Mouse (Mus musculus) hindbrain, embryonic 15.5 days (tissue): ENCODE measurements at regions not wholly inside any gene's neighbourhood (a gene's known extent, or its start where the extent isn't known, plus 50 kb on each side); places are given as distances from the start of the nearest gene placed in this dataset.

Experiments used
- ATAC-seq: fragments of 200-750 bp; cut with Nextera tagmentation; 2 replicates; pipeline ENCODE4 v1.8.0; 2017; ENCODE audit warnings: low read depth, moderate number of reproducible peaks, moderate TSS enrichment; ENCODE audit not compliant: low FRiP score
- H3K27ac ChIP-seq: fragments of 300-500 bp; sonication (generic); replicated peaks from 2 replicates; pipeline ENCODE4 v1.5.1; 2015; ENCODE audit warnings: mild to moderate bottlenecking, inconsistent platforms
- H3K27me3 ChIP-seq: fragments of 300-500 bp; sonication (generic); 2 replicates; pipeline ENCODE4 v1.6.1; 2015; ENCODE audit warnings: control low read depth, inconsistent platforms
- H3K36me3 ChIP-seq: fragments of 300-500 bp; sonication (generic); 2 replicates; pipeline ENCODE4 v1.6.1; 2015; ENCODE audit warnings: control low read depth, inconsistent platforms
- H3K4me1 ChIP-seq: fragments of 300-500 bp; sonication (generic); replicated peaks from 2 replicates; pipeline ENCODE4 v1.6.1; 2015; ENCODE audit warnings: control low read depth, inconsistent platforms
- H3K4me2 ChIP-seq: fragments of 300-500 bp; sonication (generic); 2 replicates; pipeline ENCODE4 v1.6.1; 2015; ENCODE audit warnings: moderate library complexity, mild to moderate bottlenecking, inconsistent platforms
- H3K4me3 ChIP-seq: fragments of 300-500 bp; sonication (generic); 2 replicates; pipeline ENCODE4 v1.5.1; 2015; ENCODE audit warnings: mild to moderate bottlenecking, inconsistent platforms
- H3K9ac ChIP-seq: fragments of 300-500 bp; sonication (generic); 2 replicates; pipeline ENCODE4 v1.6.1; 2015; ENCODE audit warnings: inconsistent platforms
- H3K9me3 ChIP-seq: fragments of 300-500 bp; sonication (generic); 2 replicates; pipeline ENCODE4 v1.6.1; 2016; ENCODE audit warnings: control low read depth, inconsistent platforms
- WGBS: fragments of 180-500 bp; shearing (Covaris S2); methylation state at CpG from one replicate; pipeline ENCODE4 v1.1.7; 2015; 5-methylcytosine and 5-hydroxymethylcytosine counted together

DNA sequence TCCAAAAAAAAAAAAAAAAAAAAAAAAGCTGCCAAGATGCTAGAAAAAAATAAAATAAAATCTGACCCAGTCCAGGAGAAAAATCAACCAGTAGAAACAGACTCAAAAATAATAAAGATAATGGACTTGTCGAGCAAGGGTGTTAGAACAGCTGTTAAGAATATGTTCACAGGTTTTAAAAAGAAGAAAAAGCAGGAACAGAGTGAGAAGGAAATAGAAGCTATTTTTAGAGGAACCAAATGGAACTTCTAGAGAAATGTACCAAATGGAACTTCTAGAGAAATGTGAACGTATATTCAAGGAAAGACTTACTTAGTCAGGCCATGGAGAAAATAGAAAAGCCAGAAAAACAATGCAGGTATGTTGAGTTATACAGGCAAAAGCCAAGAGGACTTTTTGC, 662.4 kb upstream of the Jmjd1c start:
- Histone ChIP-seq H3K4me2 (no peak overlapping the region), H3K36me3 (no peaks in the 10 kb centered on the region), H3K9ac (no peak overlapping the region), H3K4me3 (no peak overlapping the region), H3K27ac (no peak overlapping the region), H3K9me3 (no peaks in the 10 kb centered on the region), H3K4me1 (no peaks in the 10 kb centered on the region), H3K27me3 (no peaks in the 10 kb centered on the region)
- ATAC-seq: no peak
- 75% methylated on average over 2 of the region's 2 CpGs for WGBS

DNA sequence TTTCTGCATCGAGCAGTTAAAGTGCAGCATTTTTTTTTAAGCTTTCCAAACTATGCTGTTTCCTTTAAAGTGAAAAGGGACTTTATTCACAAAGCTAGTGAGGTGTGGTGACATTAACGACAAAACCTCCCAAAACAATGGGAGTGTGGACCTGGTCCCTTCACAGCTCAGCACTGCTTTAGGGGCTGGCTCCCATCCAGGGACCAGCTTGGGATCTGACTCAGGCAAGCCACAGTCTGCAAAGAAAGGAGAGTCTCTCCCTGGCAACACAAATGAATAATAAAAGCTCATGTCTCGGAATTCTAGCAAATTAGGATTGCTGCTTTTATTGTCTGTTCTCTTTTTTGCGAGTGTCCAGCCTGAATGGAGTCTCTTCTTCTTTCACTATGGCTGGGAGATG, 625.2 kb upstream of the Jmjd1c start:
- peaks cover 8% of the 10 kb centered on the region; the same call in 1 of the 2 replicates for H3K4me1 ChIP-seq
- no peaks in the 10 kb centered on the region for H3K27me3 ChIP-seq
- 30% methylated on average over 4 of the region's 4 CpGs for WGBS
- 0 out of 2 replicates have a peak overlapping the region, but pooled peaks have one; percentile 22 for H3K4me2 ChIP-seq
- H3K27ac ChIP-seq: no peak overlapping the region
- no peak overlapping the region for H3K9ac ChIP-seq
- H3K4me3 ChIP-seq: no peak overlapping the region
- ATAC-seq: no peak
- no peaks in the 10 kb centered on the region for H3K9me3 ChIP-seq
- no peaks in the 10 kb centered on the region for H3K36me3 ChIP-seq

DNA sequence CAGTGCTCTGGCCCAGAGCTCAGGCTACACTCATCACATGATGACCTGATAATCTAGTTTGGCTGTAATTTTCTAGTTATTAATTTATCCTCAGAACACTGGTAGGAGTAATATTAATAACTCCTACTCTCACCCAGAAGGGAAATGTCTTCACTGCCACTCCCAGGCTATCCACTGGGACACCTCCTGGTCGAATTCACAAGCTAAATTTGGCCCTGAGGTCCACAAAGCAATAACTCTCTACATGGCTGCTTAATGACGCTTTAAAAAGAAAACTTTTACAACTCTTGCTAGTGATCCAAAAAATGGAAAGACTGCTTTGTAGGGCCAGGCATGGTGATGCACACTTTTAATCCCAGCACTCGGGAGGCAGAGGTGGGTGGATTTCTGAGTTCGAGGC, 623.9 kb upstream of the Jmjd1c start:
- Histone ChIP-seq H3K4me3 (no peak overlapping the region), H3K27ac (no peak overlapping the region), H3K27me3 (no peaks in the 10 kb centered on the region), H3K9ac (no peak overlapping the region), H3K9me3 (no peaks in the 10 kb centered on the region), H3K4me1 (peaks cover 8% of the 10 kb centered on the region; the same call in 1 of the 2 replicates), H3K4me2 (no peak overlapping the region), H3K36me3 (no peaks in the 10 kb centered on the region)
- 79% methylated on average over 4 of the region's 4 CpGs for WGBS
- no peak for ATAC-seq

DNA sequence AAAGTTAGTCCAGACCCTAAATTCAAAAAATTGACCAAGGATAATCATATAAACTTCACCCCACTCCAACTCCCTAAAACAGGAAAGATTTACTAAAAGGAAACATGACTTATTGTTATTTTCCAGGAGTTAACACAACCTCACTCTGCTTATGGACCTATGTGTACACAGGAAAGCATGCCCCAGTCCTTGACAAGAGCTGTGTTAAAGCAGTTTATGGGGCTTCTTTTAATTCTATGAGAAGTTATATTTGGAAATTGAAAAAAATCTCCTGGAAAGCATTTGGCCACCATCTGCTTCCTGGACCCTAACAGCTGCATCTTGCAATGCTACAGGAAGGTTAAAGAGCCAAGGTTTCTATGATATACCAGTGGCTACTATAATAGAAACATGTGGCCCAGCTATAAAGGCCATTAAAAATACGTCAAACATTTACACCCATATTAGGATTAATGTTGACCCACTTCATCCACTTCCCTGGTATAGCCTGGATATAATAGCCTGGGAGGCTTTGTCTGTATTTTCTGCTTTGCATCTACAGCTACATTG, 620.7 kb upstream of the Jmjd1c start:
- Histone ChIP-seq H3K27ac (no peak overlapping the region), H3K27me3 (no peaks in the 10 kb centered on the region), H3K4me2 (no peak overlapping the region), H3K4me1 (peaks cover 6% of the 10 kb centered on the region; the same call in 1 of the 2 replicates), H3K9me3 (no peaks in the 10 kb centered on the region), H3K4me3 (no peak overlapping the region), H3K36me3 (no peaks in the 10 kb centered on the region), H3K9ac (no peak overlapping the region)
- WGBS: 80% methylated on average over 1 of the region's 1 CpGs
- ATAC-seq: no peak

DNA sequence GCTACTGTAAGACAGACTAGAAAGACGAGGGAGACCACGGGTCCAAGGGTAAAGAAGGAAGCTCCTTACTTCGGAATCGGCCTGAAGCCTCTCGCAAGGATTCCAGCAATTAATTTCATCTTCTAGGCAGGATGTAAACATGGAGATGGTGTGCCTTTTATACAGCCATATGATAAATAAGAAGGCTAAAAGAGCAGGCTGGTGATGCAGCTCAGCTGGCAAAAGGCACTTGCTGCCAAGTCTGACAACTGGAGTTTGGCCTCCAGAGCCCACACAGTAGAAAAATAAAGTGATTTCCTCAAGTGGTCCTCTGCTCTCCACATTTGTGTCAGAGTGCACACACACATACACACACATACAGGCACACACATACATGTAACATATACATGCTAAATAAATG, 605.1 kb upstream of the Jmjd1c start:
- Histone ChIP-seq H3K36me3 (no peaks in the 10 kb centered on the region), H3K9ac (no peak overlapping the region), H3K9me3 (no peaks in the 10 kb centered on the region), H3K4me3 (no peak overlapping the region), H3K4me2 (no peak overlapping the region), H3K4me1 (no peaks in the 10 kb centered on the region), H3K27ac (no peak overlapping the region), H3K27me3 (no peaks in the 10 kb centered on the region)
- ATAC-seq: no peak
- WGBS: 83% methylated on average over 5 of the region's 5 CpGs

DNA sequence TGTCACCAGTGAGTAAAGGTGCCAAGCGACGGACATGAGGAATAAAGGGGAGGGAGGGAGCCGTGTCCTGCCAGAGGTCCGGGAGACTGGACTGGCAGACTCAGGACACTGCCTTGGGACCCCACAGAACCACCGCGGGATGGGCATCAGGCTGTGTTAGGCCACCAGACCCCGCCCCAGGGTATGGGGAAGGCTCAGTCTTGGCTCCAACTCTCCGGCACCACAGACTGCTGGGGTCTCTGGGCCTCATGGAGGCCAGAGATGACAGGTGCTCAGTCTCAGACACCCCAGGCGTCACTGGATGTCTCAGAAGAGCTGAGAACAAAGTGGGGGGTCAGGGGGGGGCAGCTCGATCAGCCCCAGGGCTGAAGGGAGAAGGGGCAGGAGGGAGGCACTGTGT, 604.1 kb upstream of the Jmjd1c start:
- no peaks in the 10 kb centered on the region for H3K27me3 ChIP-seq
- H3K4me1 ChIP-seq: no peaks in the 10 kb centered on the region
- H3K4me2 ChIP-seq: no peak overlapping the region
- WGBS: 56% methylated on average over 10 of the region's 10 CpGs
- ATAC-seq: no peak
- no peak overlapping the region for H3K9ac ChIP-seq
- no peaks in the 10 kb centered on the region for H3K36me3 ChIP-seq
- no peak overlapping the region for H3K27ac ChIP-seq
- no peak overlapping the region for H3K4me3 ChIP-seq
- H3K9me3 ChIP-seq: no peaks in the 10 kb centered on the region

DNA sequence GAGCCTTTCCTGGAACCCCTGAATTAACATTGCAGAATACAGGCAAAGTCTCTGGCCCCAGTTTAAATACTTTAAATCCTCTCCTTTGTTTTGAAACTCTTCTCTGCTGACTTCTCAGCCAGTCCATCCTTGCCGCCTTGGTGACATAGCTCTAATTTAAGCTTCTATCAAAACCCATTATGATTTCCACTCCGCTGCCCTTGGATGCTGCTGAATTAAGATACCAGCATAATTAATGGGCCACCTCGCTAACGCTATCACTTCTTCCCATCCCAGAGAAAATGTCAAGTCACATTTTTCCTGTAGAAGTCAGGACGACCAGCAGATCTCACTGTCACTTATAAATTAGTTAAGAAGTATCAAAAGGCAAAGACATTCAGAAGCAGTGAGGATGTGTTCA, 556.1 kb upstream of the Jmjd1c start:
- ATAC-seq: no peak
- H3K4me3 ChIP-seq: no peak overlapping the region
- no peak overlapping the region for H3K4me2 ChIP-seq
- no peak overlapping the region for H3K27ac ChIP-seq
- 62% methylated on average over 5 of the region's 5 CpGs for WGBS
- no peaks in the 10 kb centered on the region for H3K9me3 ChIP-seq
- no peaks in the 10 kb centered on the region for H3K27me3 ChIP-seq
- no peaks in the 10 kb centered on the region for H3K36me3 ChIP-seq
- no peak overlapping the region for H3K9ac ChIP-seq
- H3K4me1 ChIP-seq: 0 out of 2 replicates have a peak, but pooled peaks cover 3% of the 10 kb centered on the region

DNA sequence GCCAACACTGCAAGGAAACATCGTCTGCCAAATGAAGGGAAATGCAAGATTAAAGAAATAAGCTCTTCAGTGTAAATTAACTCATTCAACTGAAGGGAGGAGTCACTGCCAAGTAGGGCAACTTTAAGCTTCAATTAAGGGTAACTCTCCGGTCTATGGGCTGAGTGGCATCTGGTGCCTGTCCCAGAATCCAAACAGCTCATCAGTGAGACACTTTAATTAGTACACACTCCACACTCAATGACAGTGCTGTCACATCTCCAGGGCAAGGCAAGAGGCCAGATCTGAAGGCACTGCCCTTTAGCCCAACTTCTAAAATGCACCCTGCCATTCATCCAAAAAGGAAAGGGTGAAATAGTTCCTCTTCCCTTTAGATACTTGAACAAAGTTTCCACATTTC, 549.3 kb upstream of the Jmjd1c start:
- Histone ChIP-seq H3K9ac (no peak overlapping the region), H3K27me3 (no peaks in the 10 kb centered on the region), H3K4me2 (no peak overlapping the region), H3K27ac (no peak overlapping the region), H3K4me3 (no peak overlapping the region), H3K4me1 (no peaks in the 10 kb centered on the region), H3K9me3 (no peaks in the 10 kb centered on the region), H3K36me3 (no peaks in the 10 kb centered on the region)
- ATAC-seq: no peak
- WGBS: 57% methylated on average over 2 of the region's 2 CpGs

DNA sequence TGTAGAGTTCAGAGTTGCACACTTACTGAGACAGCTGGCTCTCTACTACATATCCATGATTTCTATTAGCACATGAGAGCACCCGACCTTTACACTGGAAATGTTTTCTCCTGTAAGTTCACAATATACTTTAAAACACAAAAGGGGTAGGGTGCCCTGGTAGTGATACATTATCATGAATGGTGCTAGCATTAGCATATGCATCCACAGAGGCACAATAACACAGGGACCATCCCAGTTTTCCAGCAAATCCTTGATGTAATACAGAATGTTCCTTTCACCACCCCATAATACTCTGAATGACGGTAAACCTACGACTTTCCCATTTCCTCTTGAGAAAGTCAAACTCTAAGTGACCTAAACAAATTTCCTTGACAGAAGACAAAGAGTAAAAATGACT, 548.3 kb upstream of the Jmjd1c start:
- H3K36me3 ChIP-seq: no peaks in the 10 kb centered on the region

DNA sequence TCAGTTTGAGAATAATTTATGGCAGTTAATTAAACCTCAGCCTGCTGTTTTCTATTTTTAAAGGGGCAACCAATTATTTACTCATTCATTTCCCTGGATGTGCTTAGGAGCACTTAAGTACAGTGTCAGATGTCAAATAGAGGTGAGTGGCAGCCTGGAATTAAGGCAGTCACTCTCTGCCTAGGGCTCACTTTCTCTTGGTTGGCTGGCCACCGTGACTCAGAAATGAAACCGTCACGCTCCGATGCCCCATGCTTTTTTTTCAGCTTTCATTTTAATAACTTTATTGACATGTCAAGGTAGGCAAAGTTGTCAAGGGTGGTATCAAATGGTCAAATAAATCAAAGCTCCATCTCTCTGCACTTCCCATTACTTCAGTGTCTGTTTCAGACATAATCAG, 547.9 kb upstream of the Jmjd1c start:
- Histone ChIP-seq H3K27me3 (no peaks in the 10 kb centered on the region), H3K36me3 (no peaks in the 10 kb centered on the region), H3K27ac (no peak overlapping the region), H3K4me2 (no peak overlapping the region), H3K9me3 (no peaks in the 10 kb centered on the region), H3K9ac (no peak overlapping the region), H3K4me1 (no peaks in the 10 kb centered on the region), H3K4me3 (no peak overlapping the region)
- ATAC-seq: no peak
- WGBS: 56% methylated on average over 4 of the region's 4 CpGs

More for the DNA sequence above, 548.3 kb upstream of the Jmjd1c start:
- Histone ChIP-seq H3K9me3 (no peaks in the 10 kb centered on the region), H3K4me1 (no peaks in the 10 kb centered on the region), H3K9ac (no peak overlapping the region), H3K4me2 (no peak overlapping the region), H3K27me3 (no peaks in the 10 kb centered on the region), H3K4me3 (no peak overlapping the region), H3K27ac (no peak overlapping the region)
- 64% methylated on average over 3 of the region's 3 CpGs for WGBS
- ATAC-seq: no peak

DNA sequence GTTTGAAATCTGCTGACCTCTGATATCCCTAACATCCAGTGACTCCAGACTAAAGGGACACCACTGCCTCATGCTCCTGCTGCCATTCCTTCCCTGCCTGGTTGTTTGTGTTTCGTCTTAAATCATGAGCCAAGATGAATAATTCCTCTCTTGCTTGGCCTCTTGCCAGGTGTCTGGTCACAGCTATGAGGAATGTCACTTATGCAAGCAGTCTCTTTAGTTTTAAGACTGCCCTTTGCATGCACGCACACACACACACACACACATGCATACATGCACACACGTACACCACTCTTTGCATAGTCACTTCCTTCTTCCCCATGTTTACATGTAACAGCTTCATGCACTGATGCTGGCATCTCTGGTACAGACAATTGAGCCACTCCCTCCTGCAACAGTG, 543.0 kb upstream of the Jmjd1c start:
- H3K9ac ChIP-seq: no peak overlapping the region
- no peak overlapping the region for H3K27ac ChIP-seq
- H3K36me3 ChIP-seq: no peaks in the 10 kb centered on the region
- 55% methylated on average over 3 of the region's 3 CpGs for WGBS
- no peak for ATAC-seq
- no peaks in the 10 kb centered on the region for H3K4me1 ChIP-seq
- H3K9me3 ChIP-seq: no peaks in the 10 kb centered on the region
- H3K27me3 ChIP-seq: no peaks in the 10 kb centered on the region
- no peak overlapping the region for H3K4me2 ChIP-seq
- no peak overlapping the region for H3K4me3 ChIP-seq

DNA sequence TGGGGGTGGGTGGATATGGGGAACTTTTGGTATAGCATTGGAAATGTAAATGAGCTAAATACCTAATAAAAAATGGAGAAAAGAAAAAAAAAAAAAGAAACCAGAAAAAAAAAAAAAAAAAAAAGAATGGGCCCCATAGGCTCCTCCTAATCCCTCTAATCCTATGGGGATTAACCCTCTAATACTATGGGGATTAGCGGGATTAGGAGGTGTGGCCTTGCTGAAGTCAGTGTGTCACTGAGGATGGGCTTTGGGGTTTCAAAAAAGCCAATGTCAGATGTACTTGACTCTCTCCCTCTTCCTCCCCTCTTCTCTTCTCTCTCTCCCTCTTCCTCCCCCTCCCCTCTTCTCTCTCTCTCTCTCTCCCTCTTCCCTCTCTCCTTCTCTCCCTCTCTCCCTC, 541.7 kb upstream of the Jmjd1c start:
- no peaks in the 10 kb centered on the region for H3K36me3 ChIP-seq
- H3K27me3 ChIP-seq: no peaks in the 10 kb centered on the region
- H3K4me3 ChIP-seq: no peak overlapping the region
- no peak overlapping the region for H3K4me2 ChIP-seq
- 82% methylated on average over 1 of the region's 1 CpGs for WGBS
- no peaks in the 10 kb centered on the region for H3K9me3 ChIP-seq
- H3K27ac ChIP-seq: no peak overlapping the region
- no peaks in the 10 kb centered on the region for H3K4me1 ChIP-seq
- no peak for ATAC-seq
- no peak overlapping the region for H3K9ac ChIP-seq

DNA sequence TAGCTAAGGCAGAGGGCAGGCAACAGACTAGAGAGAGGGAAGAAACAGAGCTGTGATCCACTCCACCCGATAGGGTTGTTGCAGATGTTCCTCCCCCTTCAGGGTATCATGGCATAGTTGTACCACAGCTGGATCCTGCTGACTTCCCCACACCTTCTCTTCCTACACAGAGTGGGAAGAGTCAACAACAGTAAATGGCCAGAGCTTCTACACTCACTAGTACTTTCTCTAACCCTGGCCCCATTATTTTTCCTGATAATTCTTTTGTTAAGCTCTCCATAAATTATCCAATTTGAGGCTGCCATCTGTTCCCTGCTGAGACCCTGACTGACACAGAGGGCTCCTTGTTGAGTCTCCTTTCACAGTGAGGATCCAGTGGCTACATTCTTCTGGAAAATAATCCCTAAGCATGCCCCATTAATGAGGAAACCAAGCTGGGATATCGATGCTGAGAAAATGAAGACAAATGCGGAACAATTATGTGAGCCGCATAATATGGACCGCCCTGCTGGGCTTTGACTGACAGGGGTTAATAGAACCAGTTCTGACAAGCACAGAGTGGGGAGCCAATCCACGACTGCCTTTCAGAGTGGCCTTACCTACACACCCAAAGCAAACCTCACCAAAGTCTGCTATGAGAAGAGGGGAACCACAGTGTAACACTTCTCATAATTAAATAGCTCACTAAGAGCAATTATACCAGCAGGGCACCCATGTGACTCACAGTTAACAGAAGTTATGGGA, 537.7 kb upstream of the Jmjd1c start:
- ATAC-seq: no peak
- Histone ChIP-seq H3K4me3 (no peak overlapping the region), H3K4me2 (no peak overlapping the region), H3K36me3 (no peaks in the 10 kb centered on the region), H3K27ac (no peak overlapping the region), H3K9me3 (no peaks in the 10 kb centered on the region), H3K4me1 (no peaks in the 10 kb centered on the region), H3K9ac (no peak overlapping the region), H3K27me3 (no peaks in the 10 kb centered on the region)
- WGBS: 25% methylated on average over 6 of the region's 6 CpGs
